Mouse (Mus musculus) midbrain, embryonic 13.5 days (tissue): ENCODE data around the gene Alad. TPM values are rescaled to one million over a fixed set of nuclear protein-coding genes. Genes with fewer than 3 reads are reported as not detected.

Experiments
- ATAC-seq: fragments of 200-750 bp; cut with Nextera tagmentation; 2 replicates; pipeline ENCODE4 v1.8.0; 2017; ENCODE audit warnings: mild to moderate bottlenecking, moderate TSS enrichment, moderate library complexity
- H3K27ac ChIP-seq: fragments of 300-500 bp; sonication (generic); 2 replicates; pipeline ENCODE4 v1.5.1; 2015; ENCODE audit warnings: inconsistent platforms, mild to moderate bottlenecking, moderate library complexity
- H3K27me3 ChIP-seq: fragments of 300-500 bp; sonication (generic); 2 replicates; pipeline ENCODE4 v1.6.1; 2015; ENCODE audit warnings: mild to moderate bottlenecking, inconsistent platforms
- H3K36me3 ChIP-seq: fragments of 300-500 bp; sonication (generic); 2 replicates; pipeline ENCODE4 v1.6.1; 2015; ENCODE audit warnings: mild to moderate bottlenecking, inconsistent platforms
- H3K4me1 ChIP-seq: fragments of 300-500 bp; sonication (generic); replicated peaks from 2 replicates; pipeline ENCODE4 v1.6.1; 2015; ENCODE audit warnings: inconsistent platforms
- H3K4me2 ChIP-seq: fragments of 300-500 bp; sonication (generic); replicated peaks from 2 replicates; pipeline ENCODE4 v1.6.1; 2015; ENCODE audit warnings: moderate library complexity, mild to moderate bottlenecking, inconsistent platforms
- H3K4me3 ChIP-seq: fragments of 300-500 bp; sonication (generic); replicated peaks from 2 replicates; pipeline ENCODE4 v1.5.1; 2015; ENCODE audit warnings: mild to moderate bottlenecking, inconsistent platforms
- H3K9ac ChIP-seq: fragments of 300-500 bp; sonication (generic); replicated peaks from 2 replicates; pipeline ENCODE4 v1.6.1; 2015; ENCODE audit warnings: mild to moderate bottlenecking, inconsistent platforms
- H3K9me3 ChIP-seq: fragments of 300-500 bp; sonication (generic); 2 replicates; pipeline ENCODE4 v1.6.1; 2016; ENCODE audit warnings: mild to moderate bottlenecking, inconsistent platforms
- WGBS: fragments of 180-500 bp; shearing (Covaris S2); methylation state at CpG from one replicate; pipeline ENCODE4 v1.1.7; 2015; 5-methylcytosine and 5-hydroxymethylcytosine counted together
- polyA plus RNA-seq: library from polyadenylated mRNA; unstranded; fragments of >200 nt; fragmentation: Nextera tagmentation; extraction: Ambion mirVana; gene quantifications from 2 replicates; pipeline ENCODE4 v1.2.1, GENCODE M21; 2015

Alad gene
- polyA plus RNA-seq, 1 experiment from 2014 or later, result 65.4 TPM

DNA sequence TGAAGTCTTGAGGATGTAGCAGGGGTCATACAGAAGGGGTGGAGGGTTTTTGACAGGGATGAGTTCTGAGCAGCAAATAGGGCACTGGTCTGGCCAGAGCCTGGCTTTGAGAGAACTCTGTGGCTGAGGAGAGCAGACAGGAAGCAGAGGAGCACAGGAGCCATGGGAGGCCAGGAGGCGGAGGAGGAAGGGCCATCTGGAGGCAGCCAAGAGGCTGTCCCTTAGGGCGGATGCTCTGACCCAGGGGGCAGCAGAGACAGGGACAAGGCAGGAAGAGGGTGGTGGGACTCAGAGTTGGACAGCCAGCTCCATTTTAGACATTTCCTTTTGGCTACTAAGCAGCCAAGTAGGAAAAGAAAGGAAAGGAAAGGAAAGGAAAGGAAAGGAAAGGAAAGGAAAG lies 3.6 kb downstream of the Alad start:
- Histone ChIP-seq H3K4me2 (no peak overlapping the region), H3K4me1 (peaks cover 21% of the 10 kb centered on the region), H3K9ac (peak overlapping the region; percentile 39; the same call in 1 of the 2 replicates), H3K27me3 (no peaks in the 10 kb centered on the region), H3K9me3 (no peaks in the 10 kb centered on the region), H3K36me3 (peaks cover 29% of the 10 kb centered on the region), H3K4me3 (no peak overlapping the region), H3K27ac (no peak overlapping the region)
- ATAC-seq, result no peak
- 53% methylated on average over 2 of the region's 2 CpGs for WGBS

DNA sequence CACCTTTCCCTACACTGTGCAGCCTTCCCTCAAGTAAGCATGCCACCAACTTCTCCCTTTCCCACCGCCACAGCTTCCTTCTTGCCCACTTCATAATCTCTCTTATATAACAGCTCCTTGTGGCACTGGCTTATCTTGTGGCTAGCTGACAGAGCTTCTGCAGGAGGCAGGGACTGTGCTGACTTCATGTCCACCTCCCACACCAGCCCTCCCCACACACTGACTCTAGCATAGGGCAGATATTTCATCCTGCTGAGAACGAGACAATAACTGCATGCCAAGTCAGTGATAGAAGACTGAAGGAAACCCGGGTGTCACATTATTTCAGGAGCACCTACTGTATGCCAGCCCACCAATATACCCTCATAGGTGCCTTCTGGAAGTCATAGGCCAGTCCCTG lies 4.2 kb downstream of the Alad start:
- H3K27ac ChIP-seq, result no peak overlapping the region
- peak overlapping the region; percentile 39; the same call in 1 of the 2 replicates for H3K9ac ChIP-seq
- peaks cover 35% of the 10 kb centered on the region for H3K36me3 ChIP-seq
- no peaks in the 10 kb centered on the region for H3K9me3 ChIP-seq
- H3K4me1 ChIP-seq, result peaks cover 19% of the 10 kb centered on the region
- ATAC-seq, result no peak
- WGBS, result 84% methylated on average over 3 of the region's 3 CpGs
- H3K4me2 ChIP-seq, result no peak overlapping the region
- no peak overlapping the region for H3K4me3 ChIP-seq
- H3K27me3 ChIP-seq, result no peaks in the 10 kb centered on the region

DNA sequence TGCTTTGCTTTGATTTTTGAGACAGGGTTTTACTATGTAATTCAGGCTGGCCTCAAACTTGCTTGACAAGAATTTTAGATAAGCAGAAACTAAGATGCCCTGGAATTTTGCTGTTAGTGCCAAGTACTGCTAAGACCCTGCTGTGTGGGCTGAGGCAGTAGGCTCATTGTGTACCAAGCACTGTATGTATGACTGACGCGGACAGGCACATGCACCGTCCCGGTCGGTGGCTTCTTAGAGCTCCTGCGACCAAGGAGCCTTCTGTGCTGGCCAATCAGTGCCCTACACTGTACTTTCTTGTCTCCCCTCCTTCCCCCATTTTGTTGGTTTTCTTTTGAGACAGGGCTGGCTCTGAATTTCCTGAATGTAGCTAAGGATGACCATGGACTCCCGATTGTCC lies 4.7 kb downstream of the Alad start:
- Histone ChIP-seq H3K27ac (no peak overlapping the region), H3K36me3 (peaks cover 40% of the 10 kb centered on the region), H3K9me3 (no peaks in the 10 kb centered on the region), H3K4me3 (no peak overlapping the region), H3K27me3 (no peaks in the 10 kb centered on the region), H3K4me1 (peaks cover 14% of the 10 kb centered on the region), H3K9ac (no peak overlapping the region), H3K4me2 (no peak overlapping the region)
- ATAC-seq, result no peak
- WGBS, result 92% methylated on average over 7 of the region's 7 CpGs

DNA sequence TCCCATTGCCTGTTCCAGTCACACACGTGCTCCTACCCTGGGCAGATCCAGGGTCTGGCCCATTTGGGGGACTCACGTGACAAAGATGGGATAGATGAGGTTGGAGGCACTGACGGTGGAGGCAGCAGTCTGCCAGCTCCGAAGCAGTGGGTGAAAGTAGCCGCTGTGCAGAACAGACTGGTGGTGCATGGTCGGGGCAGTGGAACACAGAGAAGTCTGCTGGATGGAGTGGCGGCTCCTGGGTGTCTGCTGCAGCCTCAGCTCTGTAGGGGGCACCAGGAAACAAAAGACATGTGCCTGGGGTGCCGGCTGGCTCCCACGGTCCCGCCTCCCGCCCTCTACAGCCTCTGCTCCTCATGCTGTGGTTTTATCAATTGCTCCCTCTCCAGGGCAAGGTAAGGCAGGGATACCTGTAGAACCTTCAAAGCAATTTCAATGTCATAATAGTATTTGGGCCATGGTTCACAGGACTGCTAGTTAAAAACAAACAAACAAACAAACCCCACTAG lies 5.7 kb downstream of the Alad start:
- no peak overlapping the region for H3K4me2 ChIP-seq
- H3K36me3 ChIP-seq, result peaks cover 50% of the 10 kb centered on the region
- H3K27me3 ChIP-seq, result no peaks in the 10 kb centered on the region
- peaks cover 11% of the 10 kb centered on the region for H3K4me1 ChIP-seq
- no peak overlapping the region for H3K27ac ChIP-seq
- H3K4me3 ChIP-seq, result no peak overlapping the region
- H3K9ac ChIP-seq, result no peak overlapping the region
- ATAC-seq, result no peak
- H3K9me3 ChIP-seq, result no peaks in the 10 kb centered on the region
- 47% methylated on average over 11 of the region's 11 CpGs for WGBS

DNA sequence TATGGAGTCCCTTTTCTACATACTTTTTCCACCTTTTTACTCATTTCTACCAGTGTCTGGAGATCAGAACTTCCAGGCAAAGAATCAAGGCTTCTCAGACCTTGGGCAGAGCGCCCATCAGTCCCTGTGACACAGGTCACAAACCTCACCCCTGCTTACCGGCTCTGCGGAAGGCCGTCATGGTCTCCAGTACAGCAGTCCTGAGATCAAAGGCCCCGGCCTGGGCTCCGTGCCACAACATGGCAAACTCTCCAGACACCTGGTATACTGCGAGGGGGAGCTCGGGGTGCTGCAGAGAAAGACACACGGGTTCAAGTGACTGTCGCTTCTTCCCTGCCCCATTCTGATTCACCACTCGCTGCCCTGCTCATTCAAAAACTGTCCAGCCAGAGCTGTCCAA lies 9.8 kb downstream of the Alad start:
- 93% methylated on average over 11 of the region's 11 CpGs for WGBS
- no peak for ATAC-seq
- peaks cover 68% of the 10 kb centered on the region for H3K36me3 ChIP-seq
- no peak overlapping the region for H3K4me3 ChIP-seq
- H3K4me1 ChIP-seq, result no peaks in the 10 kb centered on the region
- no peaks in the 10 kb centered on the region for H3K9me3 ChIP-seq
- no peaks in the 10 kb centered on the region for H3K27me3 ChIP-seq
- no peak overlapping the region for H3K27ac ChIP-seq
- H3K9ac ChIP-seq, result no peak overlapping the region
- H3K4me2 ChIP-seq, result no peak overlapping the region

DNA sequence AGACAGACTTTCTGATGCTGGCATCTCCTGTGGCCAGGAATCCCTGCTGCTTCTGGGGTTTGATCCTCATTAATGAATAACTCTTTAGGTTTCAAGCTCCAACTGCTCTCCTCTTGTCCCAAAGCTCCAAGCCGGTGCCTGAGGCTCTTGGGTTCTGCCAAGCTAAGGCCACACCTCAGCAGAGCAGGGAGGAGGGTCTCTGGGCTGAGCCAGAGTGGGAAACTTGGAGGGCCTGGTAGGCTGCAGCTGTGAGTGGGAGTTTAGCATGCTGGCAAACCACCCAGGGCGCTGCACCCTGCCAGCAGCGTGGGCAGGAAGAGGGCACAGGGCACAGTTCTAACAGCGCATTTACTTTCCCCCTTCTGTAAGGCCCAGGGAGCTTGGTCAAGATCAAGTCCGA lies 10.9 kb downstream of the Alad start:
- WGBS, result 96% methylated on average over 5 of the region's 5 CpGs
- H3K36me3 ChIP-seq, result peaks cover 67% of the 10 kb centered on the region
- ATAC-seq, result no peak

DNA sequence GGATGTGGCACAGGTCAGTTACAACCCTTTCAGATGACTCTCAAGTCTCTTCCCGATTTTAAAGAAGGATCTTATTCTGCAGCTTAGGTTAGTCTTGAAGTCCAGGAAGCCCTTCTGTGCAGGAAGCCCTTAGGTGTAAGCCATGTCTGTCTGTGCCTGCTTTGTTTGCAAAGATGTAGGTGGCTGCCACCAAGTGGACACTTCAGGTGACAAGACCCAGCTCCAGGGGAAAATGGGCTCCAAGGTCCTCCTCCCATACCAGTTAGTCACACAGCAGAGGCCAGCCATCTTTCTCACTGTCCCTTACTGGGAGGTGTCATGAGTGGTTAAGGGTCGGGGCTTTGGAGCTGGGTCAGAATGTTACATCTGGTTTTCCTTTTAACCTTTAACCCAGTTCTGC lies 12.9 kb downstream of the Alad start:
- ATAC-seq, result no peak
- Histone ChIP-seq H3K36me3 (peaks cover 46% of the 10 kb centered on the region), H3K27ac (no peak overlapping the region), H3K4me1 (peaks cover 3% of the 10 kb centered on the region; the same call in 1 of the 2 replicates), H3K9me3 (no peaks in the 10 kb centered on the region), H3K4me2 (no peak overlapping the region), H3K4me3 (no peak overlapping the region), H3K9ac (no peak overlapping the region), H3K27me3 (no peaks in the 10 kb centered on the region)
- 82% methylated on average over 2 of the region's 2 CpGs for WGBS

More for the DNA sequence above, 10.9 kb downstream of the Alad start:
- no peak overlapping the region for H3K9ac ChIP-seq
- H3K9me3 ChIP-seq, result no peaks in the 10 kb centered on the region
- no peak overlapping the region for H3K27ac ChIP-seq
- H3K27me3 ChIP-seq, result no peaks in the 10 kb centered on the region
- no peaks in the 10 kb centered on the region for H3K4me1 ChIP-seq
- H3K4me3 ChIP-seq, result no peak overlapping the region
- H3K4me2 ChIP-seq, result no peak overlapping the region

DNA sequence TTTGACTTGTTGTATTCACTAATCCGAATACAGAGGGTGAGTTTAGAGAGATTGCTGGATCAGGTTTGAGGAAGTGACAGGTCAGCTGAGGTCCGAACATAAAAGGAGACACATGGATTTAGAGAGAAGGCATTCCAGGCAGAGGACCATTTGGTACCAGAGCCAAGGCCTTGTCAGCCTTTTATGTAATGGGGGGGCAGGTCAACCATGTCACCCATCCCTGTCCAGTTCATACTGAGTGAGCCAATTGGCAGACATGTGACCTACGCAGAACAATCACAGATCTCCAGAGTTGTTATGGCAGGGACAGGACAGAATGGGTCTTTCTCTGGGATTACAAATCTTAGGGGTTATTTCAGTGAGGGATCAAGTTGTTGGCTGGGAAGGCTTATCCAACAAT lies 13.7 kb downstream of the Alad start:
- Histone ChIP-seq H3K4me2 (no peak overlapping the region), H3K9me3 (no peaks in the 10 kb centered on the region), H3K9ac (no peak overlapping the region), H3K27ac (no peak overlapping the region), H3K4me3 (no peak overlapping the region), H3K27me3 (no peaks in the 10 kb centered on the region), H3K4me1 (peaks cover 9% of the 10 kb centered on the region), H3K36me3 (peaks cover 38% of the 10 kb centered on the region)
- WGBS, result 85% methylated on average over 3 of the region's 3 CpGs
- no peak for ATAC-seq

DNA sequence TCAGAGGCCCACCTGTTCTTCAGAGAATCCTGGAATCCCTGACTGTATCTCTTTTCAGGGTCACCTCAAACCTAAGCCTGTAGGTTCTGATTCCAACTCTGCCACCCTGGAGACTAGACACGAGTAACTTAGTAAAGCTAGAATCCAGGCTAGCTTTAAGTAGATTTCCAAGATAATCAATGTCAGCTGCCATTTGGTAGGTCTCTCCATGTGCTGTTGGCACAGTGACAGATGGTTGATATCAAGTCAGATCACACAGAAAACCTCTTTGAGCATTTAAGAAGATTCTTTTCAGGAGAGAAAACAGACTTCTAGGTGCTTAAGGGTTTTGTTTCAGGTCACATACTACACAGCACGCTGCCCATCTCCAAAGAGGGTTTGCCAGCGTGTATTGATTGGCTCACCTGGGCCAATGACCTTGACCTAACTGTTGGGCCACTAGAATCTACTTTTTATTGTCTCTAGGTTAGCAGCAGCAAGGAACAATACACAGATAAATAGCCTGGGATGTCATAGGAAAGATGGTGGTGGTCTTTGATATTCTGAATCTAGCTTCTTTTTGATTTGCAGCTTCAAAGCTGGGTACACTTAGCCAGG lies 16.2 kb downstream of the Alad start, which contains the start of gene Hdhd3:
Gene Hdhd3, minus strand, starts transcription at position 94 of the 597 bp plus-strand sequence.
- peak within 1 kb of the TSS; percentile 53; the same call in 1 of the 2 replicates for H3K27ac ChIP-seq
- 77% methylated on average over 3 of the region's 3 CpGs for WGBS

DNA sequence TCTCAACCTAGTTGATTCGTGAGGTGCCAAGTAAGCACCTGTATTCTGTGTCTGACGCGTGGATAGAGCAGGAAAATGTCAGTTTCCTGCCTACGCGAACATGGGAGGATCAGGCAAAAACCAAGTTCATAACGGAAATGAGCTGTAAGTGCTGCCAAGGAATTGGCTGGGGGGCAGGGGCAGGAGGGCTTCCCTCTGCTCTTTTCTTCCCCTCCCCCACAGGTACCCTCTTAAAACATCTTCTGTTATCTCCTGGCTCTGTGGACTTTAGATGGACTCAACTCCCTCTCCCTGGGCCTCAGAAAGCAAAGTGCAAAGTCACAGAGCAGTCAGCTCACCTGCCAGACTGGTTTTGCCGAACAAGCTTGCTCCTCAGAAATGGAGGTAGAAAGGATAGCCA lies 16.7 kb downstream of the Alad start:
- Histone ChIP-seq H3K27me3 (no peaks in the 10 kb centered on the region), H3K4me1 (peaks cover 12% of the 10 kb centered on the region), H3K4me2 (no peak overlapping the region), H3K27ac (no peak overlapping the region), H3K9me3 (no peaks in the 10 kb centered on the region), H3K4me3 (no peak overlapping the region), H3K9ac (no peak overlapping the region), H3K36me3 (peaks cover 25% of the 10 kb centered on the region)
- WGBS, result 86% methylated on average over 7 of the region's 7 CpGs
- ATAC-seq, result no peak

More for the DNA sequence above, 16.2 kb downstream of the Alad start, which contains the start of gene Hdhd3:
- ATAC-seq, result no peak
- H3K4me2 ChIP-seq, result peak within 1 kb of the TSS; percentile 71
- no peaks in the 10 kb centered on the region for H3K27me3 ChIP-seq
- H3K9me3 ChIP-seq, result no peaks in the 10 kb centered on the region
- peaks cover 12% of the 10 kb centered on the region for H3K4me1 ChIP-seq
- H3K36me3 ChIP-seq, result peaks cover 25% of the 10 kb centered on the region
- peak within 1 kb of the TSS; percentile 85 for H3K4me3 ChIP-seq
- H3K9ac ChIP-seq, result peak within 1 kb of the TSS; percentile 87

DNA sequence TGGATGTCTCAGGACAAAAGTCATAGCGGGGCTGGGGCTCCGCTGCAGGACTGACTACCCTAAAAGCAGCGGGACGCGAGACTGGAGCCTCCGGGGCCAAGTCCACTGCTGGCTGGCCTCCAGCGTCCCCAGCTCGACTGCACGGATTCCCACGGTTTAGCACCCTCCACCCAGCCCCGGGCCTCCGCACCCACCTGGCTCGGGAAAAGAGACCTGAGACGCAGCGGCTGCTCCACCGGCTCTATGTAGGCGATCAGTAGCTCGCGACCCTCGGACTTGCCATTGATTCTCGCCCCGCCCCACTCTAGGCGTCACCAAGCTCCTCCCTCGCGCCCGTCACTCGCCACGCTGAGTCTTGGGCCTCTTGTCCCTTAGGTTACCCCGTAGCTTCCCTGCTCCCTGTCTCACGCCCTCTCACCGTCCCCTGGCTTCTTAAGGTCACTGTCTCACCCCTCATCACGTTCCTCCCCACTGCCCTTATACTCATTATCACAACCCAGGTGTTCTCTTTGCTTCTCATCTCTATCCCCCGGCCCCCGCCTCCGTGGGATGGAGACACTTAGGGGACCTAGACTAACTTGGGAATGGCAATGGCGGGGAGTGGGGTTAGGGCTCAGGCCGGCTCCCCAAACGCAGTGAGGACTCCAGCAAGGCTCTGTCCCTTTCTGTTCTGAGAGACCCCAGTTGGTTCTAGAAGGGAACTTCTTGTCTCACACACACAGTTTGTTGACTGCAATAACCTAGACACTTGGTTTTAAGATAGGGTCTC lies 17.6 kb downstream of the Alad start:
- Histone ChIP-seq H3K9ac (peak overlapping the region; percentile 87), H3K27ac (peak overlapping the region; percentile 53; the same call in 1 of the 2 replicates), H3K4me2 (peak overlapping the region; percentile 71), H3K4me1 (peaks cover 12% of the 10 kb centered on the region), H3K36me3 (peaks cover 25% of the 10 kb centered on the region), H3K9me3 (no peaks in the 10 kb centered on the region), H3K27me3 (no peaks in the 10 kb centered on the region), H3K4me3 (peak overlapping the region; percentile 85)
- ATAC-seq, result peak; percentile 98
- whole genome bisulfite sequencing, result 1% methylated on average over 38 of the region's 38 CpGs

DNA sequence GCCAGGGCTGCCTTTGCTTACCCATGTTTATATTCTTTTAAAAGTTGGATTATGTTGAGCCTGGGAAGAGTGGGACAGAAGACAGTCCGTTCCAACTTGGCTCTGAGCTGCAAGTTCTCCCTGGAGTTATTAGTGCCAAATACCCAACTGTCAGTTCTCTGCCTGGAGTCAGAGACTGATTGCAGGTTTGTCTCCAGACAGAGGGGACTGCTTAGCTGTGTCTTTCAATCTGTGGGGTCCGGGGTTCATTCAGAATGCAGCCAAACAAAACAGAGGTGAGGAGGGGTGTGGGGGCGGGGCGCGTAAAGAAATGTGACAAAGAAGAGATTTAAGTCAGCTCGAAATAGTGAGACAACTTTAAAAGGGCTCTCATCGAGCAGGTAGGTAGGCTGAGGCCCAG lies 18.2 kb downstream of the Alad start:
- 3% methylated on average over 7 of the region's 7 CpGs for WGBS
- no peaks in the 10 kb centered on the region for H3K9me3 ChIP-seq
- H3K4me2 ChIP-seq, result peak overlapping the region; percentile 71
- H3K4me3 ChIP-seq, result peak overlapping the region; percentile 85
- 0 out of 2 replicates have a peak overlapping the region, but pooled peaks have one; percentile 53 for H3K27ac ChIP-seq
- H3K4me1 ChIP-seq, result peaks cover 12% of the 10 kb centered on the region
- peak; percentile 18; the same call in 1 of the 2 replicates for ATAC-seq
- peak overlapping the region; percentile 87 for H3K9ac ChIP-seq
- H3K27me3 ChIP-seq, result no peaks in the 10 kb centered on the region
- H3K36me3 ChIP-seq, result peaks cover 30% of the 10 kb centered on the region
